Mouse (Mus musculus): ENCODE results near the gene Spag5.
A peak's percentile ranks its signal among the peaks of the same experiment; 100 is the strongest.

Gene Spag5

DNA sequence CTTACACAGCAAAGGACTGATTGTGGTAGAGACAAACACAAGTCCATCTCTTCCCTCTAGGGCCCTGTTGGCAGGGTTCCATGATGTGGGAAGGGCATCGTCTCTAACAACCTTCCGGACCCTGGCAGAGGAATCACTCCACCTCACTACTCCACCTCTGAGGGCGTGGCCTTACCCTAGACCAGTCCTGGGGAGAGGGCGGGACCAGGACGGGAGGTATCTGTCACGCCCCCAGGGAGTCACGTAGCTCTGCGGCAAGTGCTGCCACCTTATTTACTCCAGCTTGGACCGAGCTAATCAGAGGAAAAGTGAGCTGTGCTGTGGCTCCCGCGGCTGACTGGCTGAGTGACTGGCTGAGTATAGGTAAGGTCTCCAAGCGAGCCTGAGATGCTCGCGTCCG lies 21.5 kb downstream of the Spag5 start, which contains the start of gene Aldoc:
TSS of gene Aldoc (plus strand) at position 109 of the 400 bp plus-strand sequence.
- DNase-seq (ENCODE audit: low read depth, low spot score), result peak; percentile 97

- DNase-seq (ENCODE audit: low read depth, low spot score), result no peak
Observed at GRCm38 (mm10) chr11:78324000-78324785, 22.9 kb downstream of the Spag5 start.

- no peak for DNase-seq (ENCODE audit: low read depth, low spot score)
Observed at GRCm38 (mm10) chr11:78324965-78325364, 23.6 kb downstream of the Spag5 start.

GRCm38 (mm10) chr11:78327215-78327614 lies 25.9 kb downstream of the Spag5 start:
- DNase-seq (ENCODE audit: low read depth, low spot score), result no peak

GRCm38 (mm10) chr11:78327634-78328511 lies 26.5 kb downstream of the Spag5 start, which contains the start of gene Pigs:
Pigs (plus strand) TSS chr11:78328415.
- peak; percentile 98 for DNase-seq (ENCODE audit: low read depth, low spot score)

DNA sequence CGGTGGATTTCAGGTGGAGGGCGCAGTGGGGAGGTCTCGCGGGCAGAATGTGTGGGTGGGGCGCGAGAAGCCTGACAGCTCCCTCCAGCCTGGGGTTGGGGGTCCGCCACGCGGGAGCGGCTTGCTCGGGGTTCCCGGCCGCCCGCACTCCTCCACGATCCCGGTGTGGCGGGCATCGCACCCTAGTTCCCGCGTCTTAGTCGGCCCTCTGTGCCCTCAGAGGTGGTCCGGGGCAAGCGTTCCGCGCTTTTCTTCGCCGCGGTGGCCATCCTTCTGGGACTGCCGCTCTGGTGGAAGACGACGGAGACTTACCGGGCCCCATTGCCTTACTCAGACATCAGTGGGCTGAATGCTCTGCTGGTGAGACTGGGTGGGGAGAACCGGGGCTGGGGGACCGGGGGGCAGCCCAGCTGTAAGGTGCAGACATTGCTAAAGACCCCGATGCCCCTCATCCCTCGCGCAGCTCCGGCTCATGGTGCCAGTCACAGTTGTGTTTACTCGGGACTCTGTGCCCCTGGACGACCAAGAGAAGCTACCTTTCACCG lies 27.3 kb downstream of the Spag5 start:
- no peak for DNase-seq (ENCODE audit: low read depth, low spot score)

DNA sequence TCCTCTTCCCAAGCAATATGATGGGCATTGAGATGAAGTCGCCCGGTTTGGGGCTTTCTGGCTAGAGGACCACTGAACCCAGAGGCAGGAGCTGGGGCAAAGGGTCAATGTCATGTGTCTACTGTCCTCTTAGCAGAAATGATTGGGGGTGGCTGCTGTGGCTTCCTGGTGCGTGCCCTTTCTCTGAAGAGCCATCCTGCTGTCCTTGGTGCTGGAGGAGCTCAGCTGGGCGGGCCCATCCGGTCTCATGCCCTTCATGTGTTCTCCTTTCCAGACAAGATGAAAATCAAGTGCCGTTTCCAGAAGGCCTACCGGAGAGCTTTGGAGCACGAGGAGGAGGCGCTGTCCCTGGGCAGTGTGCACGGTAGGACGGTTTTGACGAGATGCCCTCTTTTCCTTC lies 31.3 kb downstream of the Spag5 start:
- peak; percentile 49 for DNase-seq (ENCODE audit: low read depth, low spot score)

GRCm38 (mm10) chr11:78333992-78334391 lies 32.7 kb downstream of the Spag5 start:
- no peak for DNase-seq (ENCODE audit: low read depth, low spot score)

- DNase-seq (ENCODE audit: low read depth, low spot score), result no peak
Observed at GRCm38 (mm10) chr11:78337040-78337439, 35.7 kb downstream of the Spag5 start.

DNA sequence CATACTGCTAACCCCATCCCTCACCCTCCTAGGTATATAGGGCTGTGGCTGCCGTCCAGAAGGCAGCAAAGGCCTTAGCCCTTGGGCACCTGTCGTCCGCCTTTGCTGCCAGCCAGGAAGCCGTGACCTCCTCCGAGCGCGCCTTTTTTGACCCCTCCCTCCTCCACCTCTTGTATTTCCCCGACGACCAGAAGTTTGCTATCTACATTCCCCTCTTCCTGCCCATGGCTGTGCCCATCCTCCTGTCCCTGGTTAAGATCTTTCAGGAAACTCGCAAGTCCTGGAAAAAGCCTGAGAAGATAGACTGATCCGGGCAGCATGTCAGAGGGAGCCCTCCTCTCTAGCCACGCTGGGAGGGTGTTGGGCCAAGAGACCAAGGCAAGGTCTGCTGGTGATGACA lies 40.4 kb downstream of the Spag5 start:
- no peak for DNase-seq (ENCODE audit: low read depth, low spot score)

GRCm38 (mm10) chr11:78343381-78344327 lies 42.3 kb downstream of the Spag5 start, which contains the start of gene Unc119:
Unc119 (plus strand) TSS chr11:78343482.
- DNase-seq (ENCODE audit: low read depth, low spot score), result peak; percentile 80

- no peak for DNase-seq (ENCODE audit: low read depth, low spot score)
Observed at GRCm38 (mm10) chr11:78344328-78344889, 43.1 kb downstream of the Spag5 start.

DNA sequence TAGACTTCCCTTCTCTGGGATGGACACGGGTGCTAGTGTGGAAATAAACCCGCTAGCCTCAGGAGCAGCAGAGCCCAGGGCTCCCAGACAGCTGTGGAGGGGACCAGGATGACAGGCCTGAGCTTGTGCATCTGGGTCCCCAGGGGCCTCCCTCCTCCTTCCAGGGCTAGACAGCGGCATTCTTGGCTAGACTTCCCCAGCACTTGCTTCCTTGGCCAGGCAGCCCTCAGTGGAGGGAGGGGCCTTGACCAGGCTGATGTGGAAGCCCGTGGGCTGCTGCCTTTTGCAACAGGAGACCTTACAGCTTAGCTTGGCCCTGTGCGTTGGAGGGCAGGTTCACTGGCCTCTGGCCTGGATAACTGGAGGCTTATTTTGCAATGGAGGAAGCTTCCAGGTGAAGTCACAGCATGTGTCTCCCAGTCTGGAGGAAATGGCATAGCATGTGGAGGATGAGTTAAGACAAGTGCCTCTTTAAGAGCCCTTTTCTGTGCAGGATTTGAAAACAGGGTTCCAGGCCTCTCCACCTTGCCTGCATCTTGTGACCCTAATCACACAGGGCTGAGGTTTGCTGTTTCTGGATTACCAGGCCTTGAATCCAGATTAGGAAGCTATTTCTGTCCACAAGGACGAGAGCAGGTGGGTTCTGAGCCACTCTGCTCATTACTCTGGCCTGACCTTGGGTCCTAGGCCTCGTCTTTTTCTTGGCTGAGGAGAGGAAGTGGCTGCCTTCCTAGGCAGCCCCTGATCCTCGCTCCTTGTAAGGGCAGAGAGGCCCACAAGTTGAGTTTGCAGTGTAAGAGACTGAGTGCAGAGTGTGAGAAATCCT lies 43.8 kb downstream of the Spag5 start:
- no peak for DNase-seq (ENCODE audit: low read depth, low spot score)

GRCm38 (mm10) chr11:78345801-78346200 lies 44.5 kb downstream of the Spag5 start:
- DNase-seq (ENCODE audit: low read depth, low spot score), result no peak

DNA sequence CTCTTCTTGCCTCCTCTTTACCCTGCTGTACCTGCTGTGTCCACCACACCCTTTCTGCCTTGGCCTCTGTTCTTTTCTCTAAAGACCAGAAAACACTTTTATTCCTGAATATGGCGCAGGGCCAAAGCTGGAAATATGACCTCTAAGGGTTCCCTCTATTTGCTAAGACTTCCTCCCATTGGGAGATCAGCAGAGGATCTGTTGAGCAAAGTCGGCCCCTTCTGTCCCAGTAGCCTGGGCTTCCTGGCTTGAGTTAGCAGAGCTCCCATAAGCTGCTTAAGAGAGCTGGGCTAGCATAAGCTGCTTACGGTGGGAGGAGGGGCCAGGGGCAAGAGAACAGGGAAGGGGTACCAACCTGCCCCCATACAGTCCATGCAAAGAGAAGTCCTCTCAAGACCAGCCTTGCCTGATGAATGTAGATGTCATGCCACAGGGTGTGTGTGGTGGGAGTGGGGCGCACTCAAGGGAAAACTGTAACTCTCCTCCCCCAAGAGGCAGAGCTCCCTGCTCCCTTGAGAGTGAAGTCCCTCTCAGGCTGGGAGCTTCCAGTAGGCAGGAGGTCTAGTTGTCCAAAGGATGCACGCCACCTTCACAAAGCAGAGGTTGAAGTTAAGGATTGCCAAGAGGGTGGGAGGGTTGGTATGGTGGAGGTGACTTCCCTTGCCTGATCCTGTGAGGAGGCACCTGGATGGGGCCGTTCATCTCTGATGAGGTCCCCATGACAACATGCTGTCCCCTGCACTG lies 45.2 kb downstream of the Spag5 start:
- no peak for DNase-seq (ENCODE audit: low read depth, low spot score)

DNA sequence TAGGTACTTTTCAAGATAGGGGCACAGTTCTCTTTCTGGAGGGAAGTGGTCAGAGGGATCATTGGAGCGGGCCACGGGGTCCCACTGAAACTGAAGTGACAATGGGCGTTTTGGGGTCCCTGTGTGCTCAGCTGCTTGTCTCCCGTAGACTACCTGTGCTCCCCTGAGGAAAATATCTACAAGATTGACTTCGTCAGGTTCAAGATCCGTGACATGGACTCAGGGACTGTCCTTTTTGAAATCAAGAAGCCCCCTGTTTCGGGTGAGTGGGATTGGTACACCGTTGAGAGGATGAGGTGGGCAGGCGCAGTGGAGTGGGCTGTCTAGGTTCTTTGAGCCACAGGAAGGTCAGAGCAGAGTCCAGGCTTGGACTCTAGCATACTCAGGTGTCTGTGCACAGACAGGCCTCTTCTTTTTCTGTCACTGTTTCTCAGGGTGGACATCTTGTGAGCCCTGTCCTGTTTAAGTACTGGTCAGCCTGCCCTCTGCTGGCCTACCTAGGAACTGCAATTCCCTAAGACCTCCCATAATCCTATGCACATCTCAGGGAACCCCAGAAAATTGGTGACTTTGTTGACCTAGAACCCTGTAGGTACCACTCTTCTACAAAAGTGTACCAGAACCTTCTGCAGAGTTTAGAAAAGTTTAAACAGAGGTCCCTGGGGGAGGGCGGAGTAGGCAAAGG lies 45.9 kb downstream of the Spag5 start:
- DNase-seq (ENCODE audit: low read depth, low spot score), result peak; percentile 76

DNA sequence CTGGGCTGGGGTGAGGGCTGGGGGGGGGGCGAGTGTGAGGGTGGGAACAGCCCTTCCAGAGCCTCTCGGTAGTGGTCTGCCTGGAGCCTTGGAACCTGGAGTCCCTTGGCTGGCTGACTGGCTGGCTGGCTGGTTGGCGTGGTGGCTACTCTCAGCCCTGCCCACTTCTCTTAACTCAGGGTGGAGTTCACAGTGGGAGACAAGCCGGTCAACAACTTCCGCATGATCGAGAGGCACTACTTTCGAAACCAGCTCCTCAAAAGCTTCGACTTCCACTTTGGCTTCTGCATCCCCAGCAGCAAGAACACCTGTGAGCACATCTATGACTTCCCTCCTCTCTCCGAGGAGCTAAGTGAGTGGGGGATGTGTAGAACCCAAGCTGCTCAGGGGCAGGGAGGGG lies 46.6 kb downstream of the Spag5 start:
- peak; percentile 39 for DNase-seq (ENCODE audit: low read depth, low spot score)

DNA sequence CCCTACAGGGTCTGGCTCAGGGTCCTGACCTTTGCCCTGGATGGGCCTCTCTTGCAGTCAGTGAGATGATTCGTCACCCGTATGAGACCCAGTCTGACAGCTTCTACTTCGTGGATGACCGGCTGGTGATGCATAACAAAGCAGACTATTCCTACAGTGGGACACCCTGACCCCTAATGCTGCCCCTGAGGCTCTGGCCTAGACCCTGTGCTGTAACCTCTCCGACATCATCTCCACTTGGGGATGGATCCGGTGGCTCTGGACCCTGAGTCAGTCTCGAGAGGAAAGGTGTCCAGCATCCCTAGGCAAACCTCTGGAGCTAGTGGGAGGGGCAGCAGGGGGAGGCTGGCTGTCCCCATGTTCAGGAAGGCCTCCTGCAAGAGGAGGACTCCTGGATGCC lies 47.1 kb downstream of the Spag5 start:
- DNase-seq (ENCODE audit: low read depth, low spot score), result no peak
